Mouse (Mus musculus) neural tube, embryonic 15.5 days (tissue): ENCODE measurements around the gene Gmpr. TPM values are rescaled to one million over a fixed set of nuclear protein-coding genes. Genes with fewer than 3 reads are reported as not detected.

Source experiments
- ATAC-seq: fragments of 200-750 bp; cut with Nextera tagmentation; 2 replicates; pipeline ENCODE4 v1.8.0; 2017; ENCODE audit warnings: mild to moderate bottlenecking, moderate TSS enrichment, moderate library complexity; ENCODE audit not compliant: low FRiP score
- H3K27ac ChIP-seq: fragments of 300-500 bp; sonication (generic); replicated peaks from 2 replicates; pipeline ENCODE4 v1.5.1; 2015; ENCODE audit warnings: mild to moderate bottlenecking, inconsistent platforms
- H3K27me3 ChIP-seq: fragments of 300-500 bp; sonication (generic); replicated peaks from 2 replicates; pipeline ENCODE4 v1.6.1; 2015; ENCODE audit warnings: inconsistent platforms
- H3K36me3 ChIP-seq: fragments of 300-500 bp; sonication (generic); 2 replicates; pipeline ENCODE4 v1.6.1; 2015; ENCODE audit warnings: inconsistent platforms
- H3K4me1 ChIP-seq: fragments of 300-500 bp; sonication (generic); 2 replicates; pipeline ENCODE4 v1.6.1; 2015; ENCODE audit warnings: inconsistent platforms
- H3K4me2 ChIP-seq: fragments of 300-500 bp; sonication (generic); 2 replicates; pipeline ENCODE4 v1.6.1; 2015; ENCODE audit warnings: inconsistent platforms, mild to moderate bottlenecking, moderate library complexity
- H3K4me3 ChIP-seq: fragments of 300-500 bp; sonication (generic); replicated peaks from 2 replicates; pipeline ENCODE4 v1.5.1; 2015; ENCODE audit warnings: mild to moderate bottlenecking, inconsistent platforms
- H3K9ac ChIP-seq: fragments of 300-500 bp; sonication (generic); replicated peaks from 2 replicates; pipeline ENCODE4 v1.6.1; 2015; ENCODE audit warnings: mild to moderate bottlenecking, inconsistent platforms
- H3K9me3 ChIP-seq: fragments of 300-500 bp; sonication (generic); replicated peaks from 2 replicates; pipeline ENCODE4 v1.6.1; 2016; ENCODE audit warnings: inconsistent platforms
- WGBS: fragments of 180-500 bp; shearing (Covaris S2); methylation state at CpG from one replicate; pipeline ENCODE4 v1.1.7; 2015; ENCODE audit warnings: mixed read lengths; 5-methylcytosine and 5-hydroxymethylcytosine counted together
- polyA plus RNA-seq: library from polyadenylated mRNA; unstranded; fragments of >200 nt; fragmentation: Nextera tagmentation; extraction: Ambion mirVana; gene quantifications from 2 replicates; pipeline ENCODE4 v1.2.1, GENCODE M21; 2015

Gmpr gene
- polyA plus RNA-seq, 1 experiment from 2014 or later: 49.8 TPM

GRCm38 (mm10) chr13:45547549-45547948 is 40.3 kb downstream of the Gmpr start:
- Histone ChIP-seq H3K27ac (no peak overlapping the region), H3K4me2 (no peak overlapping the region), H3K9me3 (no peaks in the 10 kb centered on the region), H3K4me1 (no peaks in the 10 kb centered on the region), H3K36me3 (0 out of 2 replicates have a peak, but pooled peaks cover 8% of the 10 kb centered on the region), H3K4me3 (no peak overlapping the region), H3K27me3 (no peaks in the 10 kb centered on the region), H3K9ac (no peak overlapping the region)
- 73% methylated on average over 5 of the region's 5 CpGs for WGBS
- ATAC-seq: no peak

GRCm38 (mm10) chr13:45553674-45554073 is 46.4 kb downstream of the Gmpr start:
- Histone ChIP-seq H3K4me2 (no peak overlapping the region), H3K27ac (no peak overlapping the region), H3K9me3 (no peaks in the 10 kb centered on the region), H3K27me3 (no peaks in the 10 kb centered on the region), H3K4me1 (0 out of 2 replicates have a peak, but pooled peaks cover 5% of the 10 kb centered on the region), H3K9ac (no peak overlapping the region), H3K4me3 (no peak overlapping the region), H3K36me3 (no peaks in the 10 kb centered on the region)
- no peak for ATAC-seq
- WGBS: 63% methylated on average over 7 of the region's 7 CpGs

DNA sequence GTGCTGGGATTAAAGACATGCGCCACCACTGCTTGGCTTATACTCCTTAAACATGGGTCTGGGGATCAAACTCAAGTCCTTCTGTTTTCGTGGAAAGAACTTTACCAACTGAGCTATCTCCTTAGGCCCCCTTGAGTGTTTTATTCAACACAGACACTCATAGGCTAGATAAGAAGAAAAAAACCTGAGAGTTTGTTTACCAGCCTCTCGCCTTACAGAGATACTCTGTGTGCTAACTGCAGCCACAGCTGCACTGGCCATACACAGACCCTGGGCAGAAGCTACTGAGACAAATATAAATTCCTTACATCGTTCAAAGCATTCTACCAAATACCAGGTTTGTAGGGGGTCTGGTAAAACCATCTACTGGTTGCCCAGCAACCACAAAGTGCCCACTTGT is 51.1 kb downstream of the Gmpr start:
- 70% methylated on average over 4 of the region's 4 CpGs for WGBS

DNA sequence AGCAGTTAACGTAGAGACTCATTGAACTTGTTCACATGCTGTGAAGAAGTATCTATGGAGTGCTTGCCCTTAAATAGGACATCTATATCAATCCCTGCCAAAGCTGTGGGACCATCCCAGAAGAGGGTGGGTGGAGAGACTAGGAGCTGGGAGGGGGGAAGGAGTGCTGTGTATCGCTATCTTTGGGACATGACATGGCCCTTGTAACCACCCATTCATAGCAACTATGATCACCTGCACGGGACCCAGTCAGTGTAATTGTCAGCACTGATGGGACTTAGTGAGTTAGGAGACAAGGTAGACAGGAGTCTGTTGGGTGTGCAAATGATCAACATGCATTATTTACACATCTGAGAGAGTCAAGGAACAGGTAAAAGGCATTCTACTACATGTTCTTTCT is 52.0 kb downstream of the Gmpr start:
- WGBS: 81% methylated on average over 3 of the region's 3 CpGs
- no peak overlapping the region for H3K4me3 ChIP-seq
- no peak overlapping the region for H3K27ac ChIP-seq
- ATAC-seq: no peak
- no peaks in the 10 kb centered on the region for H3K36me3 ChIP-seq
- no peaks in the 10 kb centered on the region for H3K9me3 ChIP-seq
- H3K4me2 ChIP-seq: no peak overlapping the region
- peaks cover 7% of the 10 kb centered on the region; the same call in 1 of the 2 replicates for H3K4me1 ChIP-seq
- no peak overlapping the region for H3K9ac ChIP-seq
- no peaks in the 10 kb centered on the region for H3K27me3 ChIP-seq

More for the DNA sequence above, 51.1 kb downstream of the Gmpr start:
- H3K4me2 ChIP-seq: no peak overlapping the region
- peaks cover 12% of the 10 kb centered on the region; the same call in 1 of the 2 replicates for H3K4me1 ChIP-seq
- no peak overlapping the region for H3K4me3 ChIP-seq
- H3K27ac ChIP-seq: no peak overlapping the region
- no peaks in the 10 kb centered on the region for H3K27me3 ChIP-seq
- no peaks in the 10 kb centered on the region for H3K36me3 ChIP-seq
- no peak overlapping the region for H3K9ac ChIP-seq
- H3K9me3 ChIP-seq: no peaks in the 10 kb centered on the region
- no peak for ATAC-seq

- no peak overlapping the region for H3K9ac ChIP-seq
- H3K4me3 ChIP-seq: no peak overlapping the region
- 76% methylated on average over 7 of the region's 7 CpGs for WGBS
- no peak overlapping the region for H3K27ac ChIP-seq
- no peaks in the 10 kb centered on the region for H3K9me3 ChIP-seq
- H3K27me3 ChIP-seq: no peaks in the 10 kb centered on the region
- H3K4me2 ChIP-seq: no peak overlapping the region
- no peaks in the 10 kb centered on the region for H3K36me3 ChIP-seq
- H3K4me1 ChIP-seq: peaks cover 7% of the 10 kb centered on the region; the same call in 1 of the 2 replicates
- ATAC-seq: no peak
Observed at GRCm38 (mm10) chr13:45560543-45560942, 53.3 kb downstream of the Gmpr start.

- Histone ChIP-seq H3K27ac (peak overlapping the region; percentile 23; the same call in 1 of the 2 replicates), H3K9ac (no peak overlapping the region), H3K4me3 (no peak overlapping the region), H3K4me1 (peaks cover 7% of the 10 kb centered on the region; the same call in 1 of the 2 replicates), H3K4me2 (no peak overlapping the region), H3K27me3 (no peaks in the 10 kb centered on the region), H3K9me3 (no peaks in the 10 kb centered on the region), H3K36me3 (peaks cover 10% of the 10 kb centered on the region)
- no peak for ATAC-seq
- 69% methylated on average over 9 of the region's 9 CpGs for WGBS
Observed at GRCm38 (mm10) chr13:45562011-45562410, 54.8 kb downstream of the Gmpr start.

DNA sequence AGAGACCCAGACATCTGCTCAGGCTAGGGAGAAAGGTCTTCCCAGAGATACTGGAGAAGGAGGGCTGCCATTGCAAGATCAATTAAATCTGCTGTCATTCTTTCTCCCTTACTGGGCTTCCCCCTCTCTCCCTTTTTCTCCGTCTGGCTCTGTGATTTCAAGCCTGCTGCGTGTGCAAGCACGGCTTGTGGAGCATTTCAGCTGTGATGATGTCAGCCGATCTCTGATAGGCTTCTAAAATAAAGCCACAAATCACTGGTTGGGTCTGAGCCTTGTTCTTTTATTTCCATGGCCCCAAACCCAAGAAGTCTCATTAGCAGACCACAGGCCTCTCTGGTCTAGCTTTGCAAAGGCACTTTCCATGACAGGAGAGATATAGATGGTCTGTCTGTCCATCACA is 57.7 kb downstream of the Gmpr start:
- Histone ChIP-seq H3K27ac (no peak overlapping the region), H3K9ac (no peak overlapping the region), H3K4me2 (no peak overlapping the region), H3K27me3 (no peaks in the 10 kb centered on the region), H3K36me3 (peaks cover 12% of the 10 kb centered on the region), H3K4me3 (no peak overlapping the region), H3K4me1 (peaks cover 7% of the 10 kb centered on the region; the same call in 1 of the 2 replicates), H3K9me3 (no peaks in the 10 kb centered on the region)
- ATAC-seq: no peak
- 63% methylated on average over 4 of the region's 4 CpGs for whole genome bisulfite sequencing

GRCm38 (mm10) chr13:45569932-45570331 is 62.7 kb downstream of the Gmpr start:
- Histone ChIP-seq H3K4me2 (no peak overlapping the region), H3K36me3 (peaks cover 12% of the 10 kb centered on the region), H3K27ac (no peak overlapping the region), H3K4me1 (peaks cover 18% of the 10 kb centered on the region), H3K9me3 (no peaks in the 10 kb centered on the region), H3K4me3 (no peak overlapping the region), H3K27me3 (no peaks in the 10 kb centered on the region), H3K9ac (no peak overlapping the region)
- 74% methylated on average over 7 of the region's 7 CpGs for WGBS
- ATAC-seq: no peak

GRCm38 (mm10) chr13:45571795-45572262 is 64.6 kb downstream of the Gmpr start:
- Histone ChIP-seq H3K27me3 (no peaks in the 10 kb centered on the region), H3K27ac (peak overlapping the region; percentile 66), H3K36me3 (peaks cover 3% of the 10 kb centered on the region), H3K9me3 (no peaks in the 10 kb centered on the region), H3K4me3 (no peak overlapping the region), H3K9ac (no peak overlapping the region), H3K4me1 (peaks cover 21% of the 10 kb centered on the region), H3K4me2 (peak overlapping the region; percentile 41)
- under 1% methylated on average over 6 of the region's 6 CpGs for WGBS
- peak; percentile 85 for ATAC-seq

- Histone ChIP-seq H3K27me3 (no peaks in the 10 kb centered on the region), H3K4me1 (peaks cover 26% of the 10 kb centered on the region), H3K4me3 (no peak overlapping the region), H3K4me2 (no peak overlapping the region), H3K9ac (no peak overlapping the region), H3K9me3 (no peaks in the 10 kb centered on the region), H3K36me3 (no peaks in the 10 kb centered on the region), H3K27ac (peak overlapping the region; percentile 66)
- WGBS: 29% methylated on average over 4 of the region's 4 CpGs
- no peak for ATAC-seq
Observed at GRCm38 (mm10) chr13:45572768-45573167, 65.5 kb downstream of the Gmpr start.

- ATAC-seq: no peak
- Histone ChIP-seq H3K36me3 (no peaks in the 10 kb centered on the region), H3K27ac (0 out of 2 replicates have a peak overlapping the region, but pooled peaks have one; percentile 37), H3K4me3 (no peak overlapping the region), H3K9me3 (no peaks in the 10 kb centered on the region), H3K4me1 (peaks cover 28% of the 10 kb centered on the region), H3K4me2 (no peak overlapping the region), H3K27me3 (no peaks in the 10 kb centered on the region), H3K9ac (no peak overlapping the region)
- WGBS: 75% methylated on average over 4 of the region's 4 CpGs
Observed at GRCm38 (mm10) chr13:45576185-45576584, 68.9 kb downstream of the Gmpr start.

DNA sequence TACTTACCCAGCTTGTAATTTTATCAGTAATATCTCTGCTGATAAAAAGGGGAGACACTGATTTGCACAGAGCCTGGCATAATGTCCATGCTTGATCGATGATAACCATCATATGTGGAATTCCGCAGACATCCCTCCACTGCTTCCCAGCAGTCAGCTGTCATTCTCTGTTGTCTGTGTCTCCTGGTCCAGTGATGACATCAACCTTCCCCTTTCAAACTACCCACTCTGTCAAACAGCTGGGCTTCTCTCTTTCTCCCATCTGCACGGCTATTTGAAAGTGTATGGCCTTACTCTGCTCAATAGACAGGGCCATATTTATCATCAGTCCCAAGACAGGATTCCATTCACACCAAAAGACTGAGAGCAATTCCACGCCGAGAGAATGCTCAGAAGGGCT is 70.1 kb downstream of the Gmpr start:
- no peak overlapping the region for H3K9ac ChIP-seq
- no peak overlapping the region for H3K4me2 ChIP-seq
- H3K4me1 ChIP-seq: peaks cover 22% of the 10 kb centered on the region
- ATAC-seq: no peak
- no peak overlapping the region for H3K27ac ChIP-seq
- no peaks in the 10 kb centered on the region for H3K9me3 ChIP-seq
- no peak overlapping the region for H3K4me3 ChIP-seq
- H3K36me3 ChIP-seq: no peaks in the 10 kb centered on the region
- WGBS: 22% methylated on average over 5 of the region's 5 CpGs
- H3K27me3 ChIP-seq: no peaks in the 10 kb centered on the region
